Mouse (Mus musculus): ENCODE measurements around the gene Fsip1.

- TF ChIP-seq CTCF (IDR thresholded peaks at IDR 0.05; ENCODE audit: low read depth, low read length) = no peak
- TF ChIP-seq EP300 (IDR thresholded peaks at IDR 0.05; ENCODE audit: insufficient read depth, low read depth, low read length) = no peak
These were observed 146.4 kb downstream of the Fsip1 start for GRCm38 (mm10) chr2:118110225-118110915.
